Mouse (Mus musculus) midbrain, embryonic 13.5 days (tissue): ENCODE measurements around the gene Rhot2. TPM values are rescaled to one million over a fixed set of nuclear protein-coding genes. Genes with fewer than 3 reads are reported as not detected.
A peak's percentile ranks its signal among the peaks of the same experiment; 100 is the strongest.

Experiments used
- ATAC-seq: fragments of 200-750 bp; cut with Nextera tagmentation; 2 replicates; pipeline ENCODE4 v1.8.0; 2017; ENCODE audit warnings: mild to moderate bottlenecking, moderate TSS enrichment, moderate library complexity
- H3K27ac ChIP-seq: fragments of 300-500 bp; sonication (generic); 2 replicates; pipeline ENCODE4 v1.5.1; 2015; ENCODE audit warnings: inconsistent platforms, mild to moderate bottlenecking, moderate library complexity
- H3K27me3 ChIP-seq: fragments of 300-500 bp; sonication (generic); 2 replicates; pipeline ENCODE4 v1.6.1; 2015; ENCODE audit warnings: mild to moderate bottlenecking, inconsistent platforms
- H3K36me3 ChIP-seq: fragments of 300-500 bp; sonication (generic); 2 replicates; pipeline ENCODE4 v1.6.1; 2015; ENCODE audit warnings: mild to moderate bottlenecking, inconsistent platforms
- H3K4me1 ChIP-seq: fragments of 300-500 bp; sonication (generic); replicated peaks from 2 replicates; pipeline ENCODE4 v1.6.1; 2015; ENCODE audit warnings: inconsistent platforms
- H3K4me2 ChIP-seq: fragments of 300-500 bp; sonication (generic); replicated peaks from 2 replicates; pipeline ENCODE4 v1.6.1; 2015; ENCODE audit warnings: moderate library complexity, mild to moderate bottlenecking, inconsistent platforms
- H3K4me3 ChIP-seq: fragments of 300-500 bp; sonication (generic); replicated peaks from 2 replicates; pipeline ENCODE4 v1.5.1; 2015; ENCODE audit warnings: mild to moderate bottlenecking, inconsistent platforms
- H3K9ac ChIP-seq: fragments of 300-500 bp; sonication (generic); replicated peaks from 2 replicates; pipeline ENCODE4 v1.6.1; 2015; ENCODE audit warnings: mild to moderate bottlenecking, inconsistent platforms
- H3K9me3 ChIP-seq: fragments of 300-500 bp; sonication (generic); 2 replicates; pipeline ENCODE4 v1.6.1; 2016; ENCODE audit warnings: mild to moderate bottlenecking, inconsistent platforms
- WGBS: fragments of 180-500 bp; shearing (Covaris S2); methylation state at CpG from one replicate; pipeline ENCODE4 v1.1.7; 2015; 5-methylcytosine and 5-hydroxymethylcytosine counted together
- polyA plus RNA-seq: library from polyadenylated mRNA; unstranded; fragments of >200 nt; fragmentation: Nextera tagmentation; extraction: Ambion mirVana; gene quantifications from 2 replicates; pipeline ENCODE4 v1.2.1, GENCODE M21; 2015

Rhot2 gene
- polyA plus RNA-seq, 1 experiment from 2014 or later, result 16.4 TPM

DNA sequence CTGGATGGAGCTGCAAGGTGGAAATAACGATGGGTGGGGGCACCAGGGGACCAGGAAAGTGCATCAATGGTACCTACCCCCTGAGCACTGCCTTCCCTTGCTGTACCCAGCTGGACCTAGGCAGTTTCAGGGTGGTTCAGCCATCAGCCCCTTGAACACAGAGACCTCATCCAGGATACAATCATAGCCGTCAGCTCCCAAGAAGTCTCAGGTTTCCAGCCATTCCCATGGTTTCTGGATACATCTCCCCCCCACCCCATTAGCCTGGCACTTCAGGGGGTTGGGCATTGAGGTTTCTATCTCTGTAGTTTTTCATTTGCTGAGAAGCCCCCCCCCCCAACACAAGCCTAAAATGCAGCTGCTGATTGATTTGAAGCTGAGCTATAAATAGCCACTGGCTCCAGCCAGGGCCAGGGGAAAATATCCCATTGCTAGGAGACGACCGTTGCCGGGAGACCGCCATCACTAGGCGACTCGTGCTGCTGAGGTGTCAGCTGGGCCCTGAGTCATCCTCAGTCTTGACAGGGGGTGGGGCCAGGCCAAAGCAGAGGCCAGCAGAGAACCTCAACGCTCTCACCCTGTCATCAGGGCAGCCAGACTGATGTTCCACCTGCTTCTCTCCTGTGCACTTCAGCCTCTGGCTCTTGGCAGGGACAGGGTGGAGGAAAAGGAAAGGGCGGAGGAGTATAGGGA, 41.7 kb downstream of the Rhot2 start:
- Histone ChIP-seq H3K27ac (peak overlapping the region; percentile 95), H3K9ac (peak overlapping the region; percentile 51), H3K36me3 (no peaks in the 10 kb centered on the region), H3K4me1 (peaks cover 32% of the 10 kb centered on the region), H3K27me3 (no peaks in the 10 kb centered on the region), H3K9me3 (no peaks in the 10 kb centered on the region), H3K4me3 (peak overlapping the region; percentile 12; the same call in 1 of the 2 replicates), H3K4me2 (peak overlapping the region; percentile 52)
- ATAC-seq, result peak; percentile 95
- WGBS, result 6% methylated on average over 10 of the region's 10 CpGs

DNA sequence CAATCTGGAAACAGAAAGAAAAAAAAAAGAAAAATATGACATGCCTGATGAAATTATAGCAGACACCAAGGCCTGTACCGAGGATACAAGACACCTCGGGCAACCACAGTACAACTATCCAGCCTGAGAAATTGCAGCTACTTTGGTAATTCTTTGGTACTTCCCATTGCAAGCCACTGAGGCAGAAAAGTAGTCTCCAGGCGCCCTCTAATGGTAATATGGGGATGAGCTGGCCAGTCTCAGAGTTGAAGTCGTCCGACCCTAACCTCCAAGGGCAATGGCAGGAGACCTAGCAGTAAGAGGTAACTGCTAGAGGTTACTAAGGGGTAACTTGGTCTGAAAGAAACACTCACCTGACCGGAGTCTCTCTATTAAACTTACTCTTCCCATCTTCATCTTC, 43.6 kb downstream of the Rhot2 start:
- Histone ChIP-seq H3K36me3 (no peaks in the 10 kb centered on the region), H3K27ac (no peak overlapping the region), H3K4me3 (no peak overlapping the region), H3K4me2 (no peak overlapping the region), H3K9me3 (no peaks in the 10 kb centered on the region), H3K27me3 (no peaks in the 10 kb centered on the region), H3K4me1 (peaks cover 42% of the 10 kb centered on the region), H3K9ac (no peak overlapping the region)
- no peak for ATAC-seq
- WGBS, result 10% methylated on average over 6 of the region's 6 CpGs

DNA sequence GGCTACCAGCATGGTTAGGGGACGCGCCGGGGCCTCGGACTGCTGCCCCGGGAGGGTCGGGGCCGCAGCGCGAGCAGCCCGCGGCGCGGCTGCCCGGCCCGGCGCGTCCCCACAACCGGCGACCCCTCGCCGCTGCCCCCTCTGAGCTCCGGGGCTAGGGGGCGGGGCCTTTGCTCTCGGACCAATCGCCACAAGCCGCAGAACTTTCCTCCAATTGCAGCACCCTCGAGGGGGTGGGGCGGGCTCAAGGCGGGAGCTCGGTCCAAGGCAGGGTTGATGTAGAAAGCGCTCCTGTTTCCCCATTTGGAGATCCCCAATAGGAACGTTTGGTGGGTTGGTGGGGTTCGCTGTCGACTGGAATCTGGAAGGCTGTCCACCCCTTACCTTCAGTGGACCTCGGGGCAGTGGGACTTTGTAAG, 47.7 kb downstream of the Rhot2 start, which contains the start of gene Metrn:
Metrn (minus strand) TSS at position 186 of the 419 bp plus-strand sequence.
- Histone ChIP-seq H3K4me1 (peaks cover 55% of the 10 kb centered on the region), H3K4me3 (peak within 1 kb of the TSS; percentile 64)

DNA sequence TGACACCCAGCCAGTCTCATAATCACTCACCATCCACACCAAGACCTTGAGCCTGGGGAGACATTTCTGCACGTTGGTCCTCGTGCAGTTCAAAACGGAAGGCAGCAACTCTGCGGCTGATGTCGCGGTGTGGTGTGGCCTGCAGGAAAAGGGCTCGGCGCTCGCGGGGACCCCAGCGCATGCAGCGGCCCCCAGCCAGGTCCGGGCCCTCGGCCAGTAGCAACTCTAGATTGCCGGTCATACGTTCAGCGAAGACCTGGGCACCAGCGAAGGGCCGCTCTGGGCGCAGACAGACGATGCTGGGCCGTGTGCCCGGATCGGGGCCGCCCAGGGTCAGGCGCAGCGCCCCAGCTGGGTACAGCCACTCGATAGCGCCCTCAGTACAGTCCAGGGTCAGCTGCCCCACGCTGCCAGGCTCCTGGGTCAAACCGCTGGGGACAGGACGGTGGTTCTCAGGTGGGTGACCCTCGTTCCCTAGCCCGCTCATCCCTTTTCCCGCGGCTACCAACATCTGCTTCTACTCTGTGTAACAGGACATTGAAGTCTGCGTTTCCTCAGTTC, 48.4 kb downstream of the Rhot2 start:
- Histone ChIP-seq H3K4me1 (peaks cover 53% of the 10 kb centered on the region), H3K27ac (peak overlapping the region; percentile 60; the same call in 1 of the 2 replicates), H3K9ac (peak overlapping the region; percentile 71), H3K9me3 (no peaks in the 10 kb centered on the region), H3K36me3 (no peaks in the 10 kb centered on the region), H3K4me2 (peak overlapping the region; percentile 82), H3K4me3 (peak overlapping the region; percentile 64), H3K27me3 (no peaks in the 10 kb centered on the region)
- under 1% methylated on average over 36 of the region's 37 CpGs for WGBS
- ATAC-seq, result no peak

More for the DNA sequence above, 47.7 kb downstream of the Rhot2 start, which contains the start of gene Metrn:
- Histone ChIP-seq H3K27me3 (no peaks in the 10 kb centered on the region), H3K36me3 (no peaks in the 10 kb centered on the region), H3K27ac (peak within 1 kb of the TSS; percentile 60; the same call in 1 of the 2 replicates), H3K4me2 (peak within 1 kb of the TSS; percentile 82), H3K9ac (peak within 1 kb of the TSS; percentile 71), H3K9me3 (no peaks in the 10 kb centered on the region)
- peak; percentile 57 for ATAC-seq
- WGBS, result under 1% methylated on average over 35 of the region's 35 CpGs

DNA sequence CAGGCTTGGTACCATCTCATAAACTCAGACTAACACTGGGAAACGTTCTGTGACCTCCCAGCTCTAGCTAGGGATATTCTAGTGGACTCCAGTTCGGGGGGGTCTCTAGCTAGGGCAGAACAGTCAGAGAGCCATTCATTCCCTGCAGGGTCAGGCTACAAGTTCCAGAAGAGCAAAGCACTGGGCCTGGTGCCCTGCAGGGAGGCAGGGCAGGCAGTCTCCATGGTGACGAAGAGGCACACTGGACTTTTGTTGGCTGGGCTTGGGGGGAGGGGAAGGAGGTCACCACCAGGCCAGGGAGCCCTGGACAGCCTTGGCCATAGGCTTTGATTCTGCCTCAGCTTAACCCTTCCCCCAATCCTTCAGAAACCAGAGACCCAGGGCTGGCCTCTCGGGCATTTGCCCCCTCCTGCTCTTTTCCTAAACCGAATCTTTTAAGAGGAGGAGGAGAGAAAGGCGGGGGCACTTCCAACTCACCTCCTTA, 49.0 kb downstream of the Rhot2 start, which contains the start of gene AC134908.4:
AC134908.4 (minus strand) TSS at position 51 of the 484 bp plus-strand sequence.
- peak within 1 kb of the TSS; percentile 71 for H3K9ac ChIP-seq
- peak within 1 kb of the TSS; percentile 82 for H3K4me2 ChIP-seq
- no peak for ATAC-seq
- no peaks in the 10 kb centered on the region for H3K9me3 ChIP-seq
- no peaks in the 10 kb centered on the region for H3K27me3 ChIP-seq
- H3K27ac ChIP-seq, result peak within 1 kb of the TSS; percentile 91
- peaks cover 57% of the 10 kb centered on the region for H3K4me1 ChIP-seq
- 0% methylated on average over 6 of the region's 6 CpGs for WGBS
- H3K4me3 ChIP-seq, result peak within 1 kb of the TSS; percentile 64
- H3K36me3 ChIP-seq, result no peaks in the 10 kb centered on the region

DNA sequence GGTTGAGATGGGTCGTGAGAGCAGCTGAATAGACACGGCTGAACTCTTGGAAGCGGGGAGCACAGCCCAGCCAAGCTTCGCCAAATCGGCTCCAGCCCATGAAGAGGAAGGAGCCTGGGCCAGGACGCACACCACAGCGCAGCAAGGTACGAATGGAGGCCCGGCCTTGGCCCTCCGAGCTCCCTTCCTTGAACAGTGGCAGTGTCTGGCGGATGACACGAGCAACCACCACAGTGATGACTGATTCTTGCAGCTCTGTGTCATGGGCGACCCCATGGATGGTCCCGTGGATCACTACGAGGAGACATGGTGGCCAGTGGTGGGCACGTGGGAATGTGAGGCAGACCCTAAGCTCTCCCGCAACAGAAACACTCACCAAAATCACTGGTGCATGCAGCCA, 49.7 kb downstream of the Rhot2 start:
- WGBS, result 39% methylated on average over 17 of the region's 17 CpGs
- Histone ChIP-seq H3K9ac (peak overlapping the region; percentile 71), H3K36me3 (no peaks in the 10 kb centered on the region), H3K4me1 (peaks cover 61% of the 10 kb centered on the region), H3K9me3 (no peaks in the 10 kb centered on the region), H3K4me3 (peak overlapping the region; percentile 64), H3K27me3 (no peaks in the 10 kb centered on the region), H3K4me2 (peak overlapping the region; percentile 82), H3K27ac (peak overlapping the region; percentile 91)
- ATAC-seq, result no peak

DNA sequence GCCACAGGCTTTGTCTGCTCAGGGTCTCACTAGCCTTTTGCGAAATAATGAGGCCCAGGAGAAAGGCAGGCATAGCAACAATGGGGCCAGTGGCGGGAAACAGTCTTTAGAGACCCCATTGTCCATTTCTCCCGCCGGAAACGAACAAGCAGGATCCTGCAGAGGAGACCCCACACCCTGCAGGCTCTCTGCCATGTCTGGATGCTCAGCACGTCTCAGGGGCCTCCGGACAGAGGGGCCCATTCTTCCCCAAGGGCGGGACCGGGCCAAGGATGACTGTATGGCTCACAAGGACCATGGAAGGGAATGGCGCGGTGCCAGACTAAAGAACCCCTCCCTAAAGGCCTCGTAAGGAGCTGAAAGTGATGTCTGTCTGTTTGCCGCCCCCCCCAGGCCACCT, 50.5 kb downstream of the Rhot2 start:
- H3K9ac ChIP-seq, result peak overlapping the region; percentile 71
- ATAC-seq, result no peak
- H3K27me3 ChIP-seq, result no peaks in the 10 kb centered on the region
- 16% methylated on average over 13 of the region's 13 CpGs for WGBS
- H3K27ac ChIP-seq, result peak overlapping the region; percentile 91; the same call in 1 of the 2 replicates
- peak overlapping the region; percentile 82 for H3K4me2 ChIP-seq
- peaks cover 8% of the 10 kb centered on the region; the same call in 1 of the 2 replicates for H3K36me3 ChIP-seq
- peaks cover 61% of the 10 kb centered on the region for H3K4me1 ChIP-seq
- H3K9me3 ChIP-seq, result no peaks in the 10 kb centered on the region
- peak overlapping the region; percentile 64 for H3K4me3 ChIP-seq

DNA sequence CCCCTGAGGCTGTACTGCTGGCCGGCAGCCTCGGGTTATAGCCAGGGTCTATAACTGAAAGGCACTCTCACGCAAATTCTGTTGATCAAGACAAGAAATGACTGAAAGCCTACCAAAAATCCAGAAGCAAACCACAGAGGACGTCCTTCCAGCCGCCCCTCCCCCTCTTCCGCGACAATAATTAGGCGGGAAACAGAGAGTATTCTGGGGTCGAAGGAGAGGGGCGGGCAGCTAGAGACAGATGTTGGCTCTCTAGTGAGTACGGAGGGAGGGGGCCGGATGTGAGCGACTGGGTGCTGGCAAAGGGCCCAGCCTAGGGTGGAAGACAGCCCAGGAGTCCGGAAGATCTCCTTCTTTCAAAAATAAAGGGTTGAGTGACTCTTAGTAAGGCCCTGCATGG, 52.0 kb downstream of the Rhot2 start, which contains the start of gene Fam173a:
Fam173a (minus strand) TSS at position 287 of the 400 bp plus-strand sequence.
- ATAC-seq, result peak; percentile 53
- Histone ChIP-seq H3K9me3 (no peaks in the 10 kb centered on the region), H3K4me1 (peaks cover 61% of the 10 kb centered on the region), H3K9ac (peak within 1 kb of the TSS; percentile 81), H3K27ac (peak within 1 kb of the TSS; percentile 91), H3K4me2 (peak within 1 kb of the TSS; percentile 82), H3K36me3 (peaks cover 18% of the 10 kb centered on the region), H3K27me3 (no peaks in the 10 kb centered on the region), H3K4me3 (peak within 1 kb of the TSS; percentile 79)
- 1% methylated on average over 14 of the region's 14 CpGs for WGBS

DNA sequence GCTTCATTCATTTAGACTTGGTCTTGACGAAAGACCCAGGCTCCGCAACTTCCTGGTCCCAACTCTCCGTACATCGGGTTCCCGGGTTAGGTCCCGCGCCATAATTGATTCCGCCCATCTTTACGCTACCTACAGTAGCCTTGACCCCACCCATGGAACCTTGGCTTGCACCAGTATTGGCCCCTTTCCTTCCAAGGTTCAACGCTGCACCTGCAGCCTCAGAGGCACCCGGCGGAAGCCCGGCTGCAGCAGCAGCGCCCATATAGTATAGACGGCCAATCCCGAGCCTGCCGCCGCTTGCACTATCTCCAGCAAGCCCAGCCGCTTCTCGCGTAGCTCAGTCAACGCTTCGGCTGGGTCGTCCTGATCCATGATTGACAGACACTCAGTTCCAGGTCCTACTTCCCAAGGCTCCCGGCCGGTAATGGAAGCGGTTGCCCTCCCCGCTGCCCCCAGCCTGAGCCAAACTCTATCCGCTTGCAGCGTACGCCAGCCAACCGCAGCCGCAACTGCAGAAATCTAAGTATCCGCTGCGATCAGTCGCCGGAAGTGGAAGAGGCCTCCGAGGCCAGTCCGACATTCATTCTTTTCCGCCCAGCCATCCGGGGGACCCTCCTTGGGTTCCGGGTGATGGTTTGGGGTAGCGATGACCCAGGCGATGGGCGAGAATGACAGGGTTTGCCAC, 52.7 kb downstream of the Rhot2 start:
- peak; percentile 73 for ATAC-seq
- under 1% methylated on average over 45 of the region's 45 CpGs for WGBS
- H3K9ac ChIP-seq, result peak overlapping the region; percentile 81

DNA sequence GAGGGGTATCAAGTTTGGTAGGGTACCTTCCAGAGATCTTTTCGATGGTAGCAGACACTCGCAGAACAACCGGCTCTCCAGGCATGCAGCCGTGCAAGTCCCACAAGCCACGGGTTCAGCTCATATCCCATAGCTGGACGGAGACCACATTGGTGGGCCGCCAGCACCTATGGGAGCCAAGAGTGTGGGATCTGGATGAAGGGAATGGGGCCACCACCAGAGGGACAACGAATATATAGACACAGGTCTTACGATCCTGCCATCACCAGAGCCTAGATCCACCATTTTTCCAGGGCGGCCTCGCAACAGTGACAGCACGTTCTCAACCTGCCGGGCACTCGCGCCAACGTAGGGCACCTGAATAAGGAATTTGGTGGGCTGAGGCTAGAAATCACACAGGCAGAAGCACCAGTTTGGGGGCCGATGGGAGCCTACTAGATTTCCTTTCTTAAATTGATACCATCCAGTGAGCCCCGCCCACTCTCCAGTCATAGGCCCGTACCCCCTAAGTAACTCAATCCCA, 53.3 kb downstream of the Rhot2 start:
- peaks cover 53% of the 10 kb centered on the region for H3K4me1 ChIP-seq
- H3K36me3 ChIP-seq, result peaks cover 25% of the 10 kb centered on the region
- H3K9me3 ChIP-seq, result no peaks in the 10 kb centered on the region
- H3K4me2 ChIP-seq, result peak overlapping the region; percentile 72
- H3K9ac ChIP-seq, result peak overlapping the region; percentile 81
- ATAC-seq, result no peak
- 30% methylated on average over 19 of the region's 19 CpGs for WGBS
- H3K27me3 ChIP-seq, result no peaks in the 10 kb centered on the region
- H3K4me3 ChIP-seq, result peak overlapping the region; percentile 79
- peak overlapping the region; percentile 91 for H3K27ac ChIP-seq

More for the DNA sequence above, 52.7 kb downstream of the Rhot2 start:
- Histone ChIP-seq H3K9me3 (no peaks in the 10 kb centered on the region), H3K4me3 (peak overlapping the region; percentile 79), H3K4me2 (peak overlapping the region; percentile 72), H3K27me3 (no peaks in the 10 kb centered on the region), H3K27ac (peak overlapping the region; percentile 91), H3K36me3 (peaks cover 24% of the 10 kb centered on the region), H3K4me1 (peaks cover 58% of the 10 kb centered on the region)
